Mouse (Mus musculus): Measurements from ENCODE around the gene Letmd1. TPM values are rescaled to one million over a fixed set of nuclear protein-coding genes. Genes with fewer than 3 reads are reported as not detected.
A peak's percentile ranks its signal among the peaks of the same experiment; 100 is the strongest.

Letmd1 gene
- polyA plus RNA-seq, 1 experiment, result 9.5 TPM

DNA sequence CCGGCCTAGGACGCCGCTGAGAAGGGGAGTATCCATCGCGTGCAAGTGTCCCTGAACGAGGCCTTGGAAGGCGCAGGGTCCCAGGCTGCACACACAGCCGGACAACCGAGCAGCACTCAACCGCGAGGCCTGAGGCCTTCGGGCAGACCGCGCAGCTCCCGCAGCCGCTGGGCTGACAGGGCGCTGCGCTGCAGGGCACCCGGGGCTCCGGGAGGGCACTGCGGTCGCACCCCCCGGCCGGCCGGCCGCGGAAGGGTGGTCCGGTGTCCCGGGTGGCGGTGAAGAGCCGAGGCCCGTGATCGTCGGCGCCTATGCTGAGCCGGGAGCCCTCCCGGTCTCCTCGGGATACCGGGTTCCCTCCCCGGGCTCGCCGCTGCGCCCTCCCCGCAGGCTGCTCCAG lies 46.3 kb upstream of the Letmd1 start:
- Histone ChIP-seq H3K27ac (ENCODE audit: insufficient read depth, low read length) (no peak overlapping the region), H3K9ac (ENCODE audit: low read depth, poor library complexity, severe bottlenecking) (peak overlapping the region; percentile 95), H3K4me1 (ENCODE audit: control insufficient read depth, insufficient read depth, low read length) (no peaks in the 10 kb centered on the region), H3K9me3 (replicated peaks; ENCODE audit: control insufficient read depth, insufficient read depth, low read length, poor library complexity, severe bottlenecking) (no peaks in the 10 kb centered on the region), H3K36me3 (ENCODE audit: control insufficient read depth, insufficient read depth, low read length, poor library complexity, severe bottlenecking) (no peaks in the 10 kb centered on the region), H3K27me3 (ENCODE audit: control insufficient read depth, insufficient read depth, low read length, poor library complexity, severe bottlenecking) (no peaks in the 10 kb centered on the region), H3K4me3 (ENCODE audit: low read depth, low read length) (peak overlapping the region; percentile 64)
- TF ChIP-seq POLR2A (IDR thresholded peaks at IDR 0.05; ENCODE audit: insufficient read depth, low read length) (no peak), CTCF (IDR thresholded peaks at IDR 0.05; ENCODE audit: low read depth, low read length) (no peak), EP300 (IDR thresholded peaks at IDR 0.05; ENCODE audit: insufficient read depth, low read depth, low read length) (no peak)

DNA sequence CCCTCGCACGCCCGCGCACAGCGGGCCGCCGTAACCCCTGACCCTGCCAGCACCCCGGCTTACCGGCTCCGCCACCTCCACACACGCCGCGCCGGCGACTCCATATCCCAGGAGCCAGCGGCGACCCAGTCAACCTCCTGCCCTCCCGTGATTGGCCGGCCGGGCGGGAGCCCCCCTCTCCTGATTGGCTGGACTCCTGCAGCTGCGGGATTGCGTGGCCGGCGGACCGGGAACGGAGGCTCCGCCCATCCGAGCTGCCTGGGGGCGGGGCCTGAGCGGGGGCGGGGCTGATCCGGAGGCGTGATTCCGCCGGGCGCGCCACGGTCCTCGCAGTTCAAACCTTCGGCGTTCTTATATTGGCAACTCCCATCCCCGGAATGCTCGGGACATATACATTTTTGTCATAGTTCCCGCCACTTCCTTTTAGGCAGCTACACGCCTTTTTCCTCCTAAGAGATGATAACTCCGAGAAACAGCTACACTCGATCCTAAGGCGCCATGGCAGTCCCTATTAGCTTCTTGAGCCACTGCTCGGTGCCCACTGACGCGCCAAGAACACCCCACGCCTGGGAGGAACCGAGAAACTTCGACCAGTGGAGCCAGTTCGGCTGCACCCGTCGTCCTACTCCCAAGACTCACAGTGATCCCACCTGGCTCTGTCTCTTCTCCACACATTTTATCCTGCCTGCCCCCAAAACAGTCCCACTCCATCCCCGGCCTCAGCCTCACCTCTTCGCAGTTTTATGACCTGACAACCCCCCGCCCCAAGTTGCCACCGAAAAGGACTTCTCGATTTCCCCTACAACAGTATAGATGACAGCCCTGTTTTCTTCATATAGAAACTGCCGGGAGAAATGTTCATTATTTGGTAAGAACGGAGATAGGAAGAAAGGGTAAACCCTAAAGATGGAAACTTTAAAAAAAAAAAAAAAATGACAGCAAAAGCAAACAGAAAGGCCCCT lies 45.6 kb upstream of the Letmd1 start:
- no peak overlapping the region for H3K27ac ChIP-seq (ENCODE audit: insufficient read depth, low read length)
- no peak for TF ChIP-seq EP300 (IDR thresholded peaks at IDR 0.05; ENCODE audit: insufficient read depth, low read depth, low read length)
- no peak for TF ChIP-seq CTCF (IDR thresholded peaks at IDR 0.05; ENCODE audit: low read depth, low read length)
- no peak for TF ChIP-seq POLR2A (IDR thresholded peaks at IDR 0.05; ENCODE audit: insufficient read depth, low read length)
- peak overlapping the region; percentile 95 for H3K9ac ChIP-seq (ENCODE audit: low read depth, poor library complexity, severe bottlenecking)
- H3K36me3 ChIP-seq (ENCODE audit: control insufficient read depth, insufficient read depth, low read length, poor library complexity, severe bottlenecking), result no peaks in the 10 kb centered on the region
- peak overlapping the region; percentile 82 for H3K4me3 ChIP-seq (ENCODE audit: low read depth, low read length)
- no peaks in the 10 kb centered on the region for H3K27me3 ChIP-seq (ENCODE audit: control insufficient read depth, insufficient read depth, low read length, poor library complexity, severe bottlenecking)
- H3K4me1 ChIP-seq (ENCODE audit: control insufficient read depth, insufficient read depth, low read length), result no peaks in the 10 kb centered on the region
- H3K9me3 ChIP-seq (replicated peaks; ENCODE audit: control insufficient read depth, insufficient read depth, low read length, poor library complexity, severe bottlenecking), result no peaks in the 10 kb centered on the region

DNA sequence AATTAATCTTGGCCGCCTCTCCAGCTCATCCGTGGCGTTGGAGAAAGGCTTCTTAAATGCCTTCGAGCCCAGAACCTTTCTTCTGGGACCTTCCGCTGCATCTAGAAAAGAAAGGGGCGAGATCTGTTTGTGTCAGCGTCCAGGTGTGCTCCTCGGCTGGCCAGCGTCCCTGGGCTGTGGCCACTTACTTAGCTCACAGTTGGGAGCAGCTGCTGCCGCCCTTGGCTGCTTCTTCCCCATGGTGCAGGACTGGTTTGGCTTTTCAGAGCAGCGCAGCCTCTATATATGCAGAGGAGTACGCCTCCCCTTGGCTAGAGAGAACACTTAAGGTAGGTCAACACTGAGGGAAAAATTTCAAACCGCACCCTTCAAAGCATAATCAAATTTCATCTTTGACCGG lies 44.9 kb upstream of the Letmd1 start:
- Histone ChIP-seq H3K9ac (ENCODE audit: low read depth, poor library complexity, severe bottlenecking) (0 out of 2 replicates have a peak overlapping the region, but pooled peaks have one; percentile 95), H3K9me3 (replicated peaks; ENCODE audit: control insufficient read depth, insufficient read depth, low read length, poor library complexity, severe bottlenecking) (no peaks in the 10 kb centered on the region), H3K36me3 (ENCODE audit: control insufficient read depth, insufficient read depth, low read length, poor library complexity, severe bottlenecking) (no peaks in the 10 kb centered on the region), H3K27ac (ENCODE audit: insufficient read depth, low read length) (no peak overlapping the region), H3K27me3 (ENCODE audit: control insufficient read depth, insufficient read depth, low read length, poor library complexity, severe bottlenecking) (no peaks in the 10 kb centered on the region), H3K4me3 (ENCODE audit: low read depth, low read length) (no peak overlapping the region), H3K4me1 (ENCODE audit: control insufficient read depth, insufficient read depth, low read length) (no peaks in the 10 kb centered on the region)
- TF ChIP-seq EP300 (IDR thresholded peaks at IDR 0.05; ENCODE audit: insufficient read depth, low read depth, low read length) (no peak), CTCF (IDR thresholded peaks at IDR 0.05; ENCODE audit: low read depth, low read length) (no peak), POLR2A (IDR thresholded peaks at IDR 0.05; ENCODE audit: insufficient read depth, low read length) (no peak)

DNA sequence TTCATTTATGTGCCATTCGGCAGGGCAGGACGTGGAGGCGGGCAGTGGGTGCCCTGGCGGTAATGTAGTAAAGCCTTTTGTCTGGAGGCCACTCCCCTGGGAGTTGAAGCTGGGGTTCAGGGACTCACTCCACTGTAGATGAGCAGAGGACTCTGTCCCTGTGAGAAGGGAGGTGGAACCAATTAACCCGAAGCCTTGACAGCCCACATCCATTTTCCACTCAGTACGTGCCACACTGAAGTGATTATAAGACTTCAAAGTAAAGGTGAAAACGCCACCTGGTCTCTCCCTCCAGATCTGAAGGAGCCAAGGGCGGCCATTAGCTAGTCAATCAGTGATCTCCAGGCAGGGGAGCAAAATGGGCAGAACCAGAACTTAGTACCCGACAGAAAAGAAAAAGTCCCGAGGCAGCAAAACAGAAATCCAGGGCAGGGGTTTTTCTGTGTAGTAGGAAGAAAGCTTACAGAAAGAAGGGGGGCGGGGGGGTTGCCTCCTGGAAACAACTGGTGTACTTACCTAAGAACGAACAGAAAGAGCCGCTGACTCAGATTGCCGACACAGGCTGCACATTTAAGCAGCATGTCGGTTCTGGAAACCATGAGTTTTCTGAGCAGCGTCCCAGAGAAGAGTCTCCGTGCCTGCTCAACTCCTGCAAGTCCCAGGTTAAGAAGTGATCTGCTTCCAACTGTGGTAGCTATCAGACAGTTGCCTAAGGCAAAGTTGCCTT lies 44.3 kb upstream of the Letmd1 start, which contains the start of gene Slc11a2:
TSS of gene Slc11a2 (minus strand) at position 677 of the 727 bp plus-strand sequence.
- Histone ChIP-seq H3K36me3 (ENCODE audit: control insufficient read depth, insufficient read depth, low read length, poor library complexity, severe bottlenecking) (no peaks in the 10 kb centered on the region), H3K4me3 (ENCODE audit: low read depth, low read length) (no peak within 1 kb of the TSS), H3K27ac (ENCODE audit: insufficient read depth, low read length) (no peak within 1 kb of the TSS), H3K9me3 (replicated peaks; ENCODE audit: control insufficient read depth, insufficient read depth, low read length, poor library complexity, severe bottlenecking) (no peaks in the 10 kb centered on the region), H3K9ac (ENCODE audit: low read depth, poor library complexity, severe bottlenecking) (no peak within 1 kb of the TSS), H3K4me1 (ENCODE audit: control insufficient read depth, insufficient read depth, low read length) (no peaks in the 10 kb centered on the region), H3K27me3 (ENCODE audit: control insufficient read depth, insufficient read depth, low read length, poor library complexity, severe bottlenecking) (no peaks in the 10 kb centered on the region)
- TF ChIP-seq CTCF (IDR thresholded peaks at IDR 0.05; ENCODE audit: low read depth, low read length), result no peak
- no peak for TF ChIP-seq POLR2A (IDR thresholded peaks at IDR 0.05; ENCODE audit: insufficient read depth, low read length)
- TF ChIP-seq EP300 (IDR thresholded peaks at IDR 0.05; ENCODE audit: insufficient read depth, low read depth, low read length), result no peak

DNA sequence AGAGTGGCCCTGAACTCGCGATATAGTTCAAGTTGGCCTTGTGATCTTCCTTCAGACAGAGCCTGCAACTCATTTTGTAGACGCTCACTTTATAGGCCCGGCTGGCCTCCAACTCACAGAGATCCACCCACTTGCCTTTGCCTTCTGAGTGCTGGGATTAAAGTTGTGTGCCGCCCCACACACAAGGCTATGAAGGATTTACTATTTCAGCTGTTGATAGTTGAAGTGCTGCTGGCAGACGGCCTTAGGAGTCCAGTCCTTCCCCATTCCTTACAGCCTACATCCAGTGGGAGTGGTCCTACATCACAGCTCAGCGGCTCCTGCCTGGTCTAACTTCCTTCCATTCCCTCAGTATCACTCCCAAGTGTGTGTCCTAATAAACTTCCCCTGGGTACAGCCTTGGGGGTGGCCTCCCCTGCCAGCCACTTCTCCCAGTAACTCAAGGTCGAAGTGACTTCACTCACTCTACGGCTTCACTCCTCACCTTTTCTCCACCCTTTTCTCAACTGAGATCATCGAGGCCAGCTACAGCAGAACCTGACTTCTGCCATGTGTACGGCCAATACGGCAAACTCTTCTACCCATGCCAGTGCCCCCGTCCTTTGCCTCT lies 40.4 kb upstream of the Letmd1 start:
- Histone ChIP-seq H3K4me3 (ENCODE audit: low read depth, low read length) (no peak overlapping the region), H3K27me3 (ENCODE audit: control insufficient read depth, insufficient read depth, low read length, poor library complexity, severe bottlenecking) (no peaks in the 10 kb centered on the region), H3K4me1 (ENCODE audit: control insufficient read depth, insufficient read depth, low read length) (no peaks in the 10 kb centered on the region), H3K27ac (ENCODE audit: insufficient read depth, low read length) (no peak overlapping the region), H3K9ac (ENCODE audit: low read depth, poor library complexity, severe bottlenecking) (no peak overlapping the region), H3K9me3 (replicated peaks; ENCODE audit: control insufficient read depth, insufficient read depth, low read length, poor library complexity, severe bottlenecking) (no peaks in the 10 kb centered on the region), H3K36me3 (ENCODE audit: control insufficient read depth, insufficient read depth, low read length, poor library complexity, severe bottlenecking) (no peaks in the 10 kb centered on the region)
- TF ChIP-seq POLR2A (IDR thresholded peaks at IDR 0.05; ENCODE audit: insufficient read depth, low read length) (no peak), EP300 (IDR thresholded peaks at IDR 0.05; ENCODE audit: insufficient read depth, low read depth, low read length) (no peak), CTCF (IDR thresholded peaks at IDR 0.05; ENCODE audit: low read depth, low read length) (no peak)

Data from ES-Bruce4 (cell line).